Mouse (Mus musculus) spleen, postnatal 0 days (tissue): ENCODE results near the gene Strbp. TPM values are rescaled to one million over a fixed set of nuclear protein-coding genes. Genes with fewer than 3 reads are reported as not detected.

Experiments
- polyA plus RNA-seq: library from polyadenylated mRNA; unstranded; fragments of >200 nt; fragmentation: Nextera tagmentation; extraction: Ambion mirVana; gene quantifications from 2 replicates; pipeline ENCODE4 v1.2.1, GENCODE M21; 2015

Strbp gene
- polyA plus RNA-seq: 17.9 and 19.5 TPM in 2 replicates

DNA sequence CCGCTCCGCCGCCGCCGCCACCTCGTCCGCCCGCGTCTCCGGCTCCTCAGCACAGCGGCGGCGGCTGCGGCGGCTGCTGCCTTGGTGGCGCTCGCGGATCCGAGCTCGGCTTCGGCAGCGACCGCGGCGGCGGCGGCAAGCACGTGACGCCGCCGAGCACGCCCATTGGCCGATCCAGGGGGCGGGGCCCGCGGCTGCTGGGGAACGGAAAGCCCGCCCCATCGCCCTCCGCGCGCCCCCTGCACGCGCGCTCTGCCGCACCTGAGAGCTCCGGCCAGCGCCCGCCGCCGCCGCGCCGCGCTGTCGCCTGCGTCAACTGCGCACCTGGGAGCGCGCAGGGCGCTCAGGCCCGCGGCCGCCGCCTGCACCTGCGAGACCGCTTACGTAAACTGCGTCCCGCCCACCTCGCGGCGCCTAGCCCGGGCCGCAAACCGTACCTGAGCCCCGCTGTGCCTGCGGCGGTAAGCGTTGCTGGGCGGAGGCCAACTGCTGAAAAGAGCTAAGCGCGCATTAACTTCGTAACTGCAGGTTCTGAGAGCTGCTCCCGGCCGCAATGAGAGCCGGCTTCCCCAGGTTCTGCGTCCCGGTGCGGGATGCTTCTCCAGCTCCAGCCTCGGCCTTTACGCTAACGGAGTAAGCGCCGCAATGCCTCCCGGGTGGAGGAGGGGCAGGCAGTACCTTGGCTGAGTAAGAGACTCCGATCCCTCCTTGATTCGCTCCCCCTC, at the start of gene Strbp:
Gene Strbp, minus strand, starts transcription at position 630 of the 725 bp plus-strand sequence.

GRCm38 (mm10) chr2:37516030-37516710, 187.5 kb downstream of the Strbp start, which contains the start of gene Gpr21:
Gpr21 (plus strand) TSS chr2:37516332.

GRCm38 (mm10) chr2:37442611-37443591, 260.8 kb downstream of the Strbp start, which contains the start of the genes Zbtb26, Zbtb6 and Rabgap1:
Zbtb26 (minus strand) TSS chr2:37443135.
Zbtb6 (minus strand) TSS chr2:37443171.
Rabgap1 (plus strand) TSS chr2:37443279.

Other genes starting within 250 kb of the Strbp start
- 0.46 and 0.61 TPM in 2 replicates for gene Gpr21, start 187.5 kb downstream of the Strbp start, polyA plus RNA-seq
- gene Crb2, start 72.4 kb upstream of the Strbp start, polyA plus RNA-seq: 0.87 and 0.90 TPM in 2 replicates